Mouse (Mus musculus) adrenal gland, postnatal 25 days (tissue): ENCODE measurements around the gene Rbm42. TPM values are rescaled to one million over a fixed set of nuclear protein-coding genes. Genes with fewer than 3 reads are reported as not detected.
A peak's percentile ranks its signal among the peaks of the same experiment; 100 is the strongest.

Experiments used
- DNase-seq: peaks from one replicate; pipeline ENCODE4 v3.0.0; 2021; ENCODE audit warnings: mixed read lengths
- long read RNA-seq: library from polyadenylated mRNA; stranded (forward); transcript quantifications from one replicate; pipeline ENCODE4 v2.0.0, GENCODE M21; 2021
- total RNA-seq: library from RNA; stranded (reverse); gene quantifications from 2 replicates; pipeline ENCODE4 v1.2.3, GENCODE M21; 2021

Rbm42 gene
- total RNA-seq = 78.4 and 87.5 TPM in 2 replicates
- long read RNA-seq, transcript Rbm42-201 (10 exons, 1,784 nt) = major isoform, 61 of 120 reads
- long read RNA-seq, transcript Rbm42-202 (9 exons, 1,526 nt) = minor isoform, 39 of 120 reads
- long read RNA-seq, partial matches to known transcripts = 16 of 120 reads
- long read RNA-seq, other reads (novel, unspliced or antisense) = 4 of 120 reads

DNA sequence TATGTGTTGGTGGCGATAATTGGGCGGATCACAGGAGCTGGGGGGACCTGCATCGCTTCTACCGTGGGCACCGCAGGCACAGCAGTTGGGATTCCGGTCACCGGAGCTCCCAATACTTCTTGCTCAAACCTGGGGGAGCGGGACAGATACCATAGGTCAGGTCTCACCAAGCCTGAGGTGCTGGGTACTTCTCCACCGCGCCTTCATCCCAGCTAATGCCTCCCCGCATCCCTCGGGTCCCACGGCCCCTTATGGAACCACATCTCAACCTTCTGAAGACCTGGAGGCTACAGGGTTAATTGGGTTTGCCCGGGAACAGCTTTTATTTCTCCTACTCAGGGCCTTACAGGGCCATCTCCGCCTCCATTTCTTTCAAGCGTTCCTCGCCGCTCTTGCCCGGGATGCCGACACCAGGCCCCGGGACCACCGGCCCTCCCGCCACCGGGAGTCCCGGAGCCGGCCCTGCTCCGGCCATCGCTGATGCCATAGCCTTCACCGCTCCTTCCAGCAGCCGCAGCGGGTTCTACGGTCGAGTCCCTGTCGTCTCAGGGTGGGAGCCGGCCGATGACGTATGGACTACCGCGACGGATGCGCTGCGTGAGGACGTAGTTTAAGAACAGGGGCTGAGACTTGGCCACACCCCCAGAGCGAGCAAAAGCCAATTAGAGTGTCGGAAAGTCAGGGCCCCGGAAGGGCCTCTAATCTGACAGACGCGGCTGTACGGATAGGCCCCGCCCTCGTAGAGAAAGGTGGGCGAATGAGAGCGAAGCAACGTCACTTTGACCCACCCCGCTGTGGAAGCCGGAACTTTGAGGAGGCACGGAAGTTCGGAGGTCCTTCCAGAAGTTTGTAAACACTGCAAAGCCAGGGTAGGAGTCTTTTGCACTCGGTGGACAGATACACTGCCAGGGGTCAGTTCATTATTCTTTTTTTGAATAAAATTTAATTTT lies at the start of gene Rbm42:
Gene Rbm42 (minus strand): TSS at position 727 of the 950 bp plus-strand sequence.
- peak; percentile 96 for DNase-seq

DNA sequence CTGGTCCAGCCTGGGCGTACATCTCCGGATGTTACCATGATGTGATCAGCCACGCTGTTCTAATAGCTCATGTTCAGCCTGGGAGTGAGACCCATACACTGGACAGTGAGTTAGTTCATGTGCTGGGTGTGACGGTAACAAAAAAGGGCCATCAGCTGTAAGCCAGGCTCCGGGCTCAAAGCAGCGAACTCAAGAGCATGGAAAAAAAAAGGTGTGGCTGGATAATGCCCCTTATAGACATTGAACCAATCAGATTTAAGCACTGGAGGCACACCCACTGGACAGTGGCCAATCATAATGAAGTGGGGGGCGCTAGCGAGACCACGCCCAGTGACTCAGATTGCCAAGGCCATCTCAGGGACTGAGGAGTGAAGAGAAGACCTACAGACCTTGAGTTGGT lies 48.5 kb upstream of the Rbm42 start, which contains the start of gene 2200002J24Rik:
Gene 2200002J24Rik (plus strand): TSS at position 338 of the 400 bp plus-strand sequence.
- peak; percentile 79 for DNase-seq

- DNase-seq = no peak
Observed at GRCm38 (mm10) chr7:30698101-30698500, 48.0 kb upstream of the Rbm42 start.

DNA sequence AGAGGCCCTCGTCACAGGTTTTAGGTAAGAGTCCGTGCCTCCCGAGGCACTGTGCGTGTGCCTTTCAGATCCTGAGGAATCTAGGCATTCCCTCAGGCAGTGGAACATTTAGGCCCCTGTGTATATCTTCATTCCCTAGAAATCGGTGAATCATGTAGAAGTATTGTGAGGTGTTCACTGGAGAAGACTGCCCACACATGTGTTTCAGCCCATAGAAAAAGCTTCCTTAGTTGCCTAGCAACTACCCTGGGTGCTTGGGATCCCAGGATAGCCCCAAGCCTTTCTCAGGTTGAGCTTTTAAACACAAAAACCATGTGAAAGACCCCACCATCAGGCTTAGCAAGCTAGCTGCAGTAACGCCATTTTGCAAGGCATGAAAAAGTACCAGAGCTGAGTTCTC lies 38.2 kb upstream of the Rbm42 start:
- no peak for DNase-seq

- no peak for DNase-seq
Observed at GRCm38 (mm10) chr7:30683425-30683824, 33.3 kb upstream of the Rbm42 start.

DNA sequence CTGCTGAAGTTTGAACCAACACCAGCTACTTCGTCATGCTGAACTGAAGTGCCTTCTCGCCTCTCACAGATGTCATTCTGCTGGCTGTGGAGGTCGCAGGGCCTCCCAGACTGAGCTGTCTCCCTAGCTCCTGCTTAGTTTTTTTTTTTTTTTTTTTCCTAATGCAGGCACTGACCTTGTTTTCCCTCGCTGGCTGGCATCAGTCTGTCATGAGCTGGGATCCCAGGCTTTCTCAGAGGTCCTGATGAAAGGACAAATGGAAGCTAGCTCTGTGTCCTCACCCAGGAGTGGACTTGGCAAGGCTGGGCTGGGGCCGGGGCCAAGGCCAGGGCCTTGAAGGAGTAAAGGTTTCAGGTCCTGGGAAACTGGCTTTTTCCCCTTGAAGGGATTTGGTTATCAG lies 31.8 kb upstream of the Rbm42 start:
- DNase-seq = peak; percentile 16

DNA sequence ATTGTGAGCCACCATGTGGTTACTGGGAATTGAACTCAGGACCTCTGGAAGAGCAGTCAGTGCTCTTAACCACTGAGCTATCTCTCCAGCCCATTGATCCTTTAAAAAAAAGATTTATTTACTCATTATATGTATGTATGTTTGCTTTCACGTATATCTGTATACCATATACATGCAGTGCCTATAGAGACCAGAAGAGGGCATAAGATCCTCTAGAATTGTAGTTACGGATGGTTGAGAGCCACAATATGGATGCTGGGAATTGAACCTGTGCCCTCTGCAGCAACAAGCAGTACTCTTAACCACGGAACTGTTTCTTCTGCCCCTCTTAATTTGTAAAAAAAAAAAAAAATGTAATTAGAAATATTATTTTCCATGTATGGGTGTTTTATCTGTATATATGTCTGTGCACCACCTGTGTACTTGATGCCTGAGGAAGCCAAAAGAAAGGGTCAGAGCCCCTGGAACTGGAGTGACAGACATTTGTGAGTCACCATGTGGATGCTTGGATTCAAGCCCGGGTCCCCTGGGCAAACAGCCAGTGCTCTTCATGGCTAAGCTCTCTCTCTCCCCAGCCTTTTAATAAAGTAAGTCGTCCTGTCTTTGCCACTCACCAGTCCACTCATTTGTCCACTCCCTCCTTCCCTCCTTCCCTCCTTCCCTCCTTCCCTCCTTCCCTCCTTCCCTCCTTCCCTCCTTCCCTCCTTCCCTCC lies 28.3 kb upstream of the Rbm42 start:
- peak; percentile 88 for DNase-seq

DNA sequence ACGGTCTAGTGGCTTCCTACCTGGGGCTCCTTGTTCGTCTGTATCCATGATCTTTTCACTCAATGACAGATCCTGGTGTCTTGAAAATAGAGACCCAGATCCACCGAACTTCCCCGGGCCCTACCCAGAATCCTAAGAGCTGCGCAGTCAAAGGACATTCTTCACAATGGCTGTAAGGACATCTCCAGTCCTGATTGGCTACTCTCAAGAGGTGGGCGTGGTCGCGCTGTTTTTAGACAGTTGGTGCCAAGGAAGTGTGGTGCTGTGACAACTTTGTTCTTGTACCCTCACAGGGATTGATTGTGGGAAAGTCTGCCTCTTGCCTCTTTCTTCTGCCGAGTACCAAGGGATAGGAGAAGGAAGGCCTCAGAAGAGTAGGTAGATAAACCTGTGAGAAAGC lies 21.4 kb upstream of the Rbm42 start, which contains the start of gene Pmis2:
Gene Pmis2 (minus strand): TSS at position 126 of the 400 bp plus-strand sequence.
- DNase-seq = no peak

- DNase-seq = no peak
Observed at GRCm38 (mm10) chr7:30669229-30669628, 19.1 kb upstream of the Rbm42 start.

GRCm38 (mm10) chr7:30665321-30665720 lies 15.2 kb upstream of the Rbm42 start:
- no peak for DNase-seq

- DNase-seq = peak; percentile 86
Observed at GRCm38 (mm10) chr7:30664529-30665200, 14.5 kb upstream of the Rbm42 start, which contains the start of gene Haus5. Haus5 (minus strand) TSS chr7:30664994.

DNA sequence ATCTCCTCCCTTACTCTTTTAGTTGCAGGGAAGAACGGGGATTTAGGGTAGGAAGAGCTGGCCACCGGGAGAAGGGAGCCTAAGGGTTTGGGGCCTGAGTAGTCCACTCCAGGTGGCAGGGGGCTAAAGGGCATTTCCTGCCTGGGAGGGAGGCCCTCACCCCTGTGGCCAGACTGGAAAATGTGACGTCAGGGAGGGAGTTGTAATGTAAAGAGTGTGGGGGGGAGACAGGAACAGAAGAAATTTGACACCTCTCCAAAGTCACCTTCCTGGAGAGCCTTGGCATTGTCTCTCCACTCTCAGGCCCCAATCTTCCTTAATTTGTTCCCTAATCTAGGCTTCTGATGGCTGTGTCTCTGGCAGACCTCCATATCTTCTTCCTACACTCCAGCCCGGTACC lies 11.0 kb downstream of the Rbm42 start:
- DNase-seq = no peak

DNA sequence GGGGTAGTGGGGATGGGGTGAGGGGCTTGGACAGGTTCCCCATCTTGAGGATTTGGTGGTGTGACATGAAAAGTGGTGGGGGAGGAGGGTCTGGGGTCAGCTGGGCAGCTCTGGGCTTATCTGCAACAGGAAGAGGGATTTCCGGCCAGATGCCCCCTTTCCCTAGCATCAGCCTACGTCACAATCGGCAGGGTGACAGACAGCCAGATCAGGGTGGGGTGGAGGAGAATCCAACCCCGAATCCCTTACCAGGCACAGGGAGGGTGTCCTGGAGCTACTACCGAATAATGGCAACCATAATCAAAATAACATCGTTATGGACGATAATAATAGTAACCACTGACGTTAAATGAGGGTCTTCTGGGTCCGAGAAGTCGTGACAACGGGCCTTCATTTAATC lies 13.7 kb downstream of the Rbm42 start:
- DNase-seq = no peak

DNA sequence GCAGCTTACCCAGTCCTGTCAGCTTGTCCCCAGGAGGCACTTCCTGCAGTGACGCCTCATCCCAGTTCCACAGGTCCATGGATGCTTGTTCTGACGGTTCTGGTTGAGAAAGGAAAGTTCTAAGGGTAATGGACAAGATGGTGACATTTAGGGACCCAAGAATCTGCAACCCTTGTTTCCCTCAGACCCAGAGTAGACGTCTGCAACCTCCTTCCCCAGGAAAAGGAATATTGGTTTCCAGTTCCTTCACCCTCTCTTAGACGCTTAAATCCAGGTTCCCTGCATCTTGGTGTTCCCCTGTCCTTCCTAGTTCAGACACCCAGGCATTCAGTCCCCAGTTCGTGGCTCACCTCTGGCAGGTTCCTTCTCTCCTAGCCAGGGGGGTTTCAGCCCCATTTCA lies 14.4 kb downstream of the Rbm42 start, which contains the start of gene Etv2:
Gene Etv2 (minus strand): TSS at position 101 of the 400 bp plus-strand sequence.
- no peak for DNase-seq

GRCm38 (mm10) chr7:30634621-30635020 lies 15.5 kb downstream of the Rbm42 start:
- peak; percentile 58 for DNase-seq

DNA sequence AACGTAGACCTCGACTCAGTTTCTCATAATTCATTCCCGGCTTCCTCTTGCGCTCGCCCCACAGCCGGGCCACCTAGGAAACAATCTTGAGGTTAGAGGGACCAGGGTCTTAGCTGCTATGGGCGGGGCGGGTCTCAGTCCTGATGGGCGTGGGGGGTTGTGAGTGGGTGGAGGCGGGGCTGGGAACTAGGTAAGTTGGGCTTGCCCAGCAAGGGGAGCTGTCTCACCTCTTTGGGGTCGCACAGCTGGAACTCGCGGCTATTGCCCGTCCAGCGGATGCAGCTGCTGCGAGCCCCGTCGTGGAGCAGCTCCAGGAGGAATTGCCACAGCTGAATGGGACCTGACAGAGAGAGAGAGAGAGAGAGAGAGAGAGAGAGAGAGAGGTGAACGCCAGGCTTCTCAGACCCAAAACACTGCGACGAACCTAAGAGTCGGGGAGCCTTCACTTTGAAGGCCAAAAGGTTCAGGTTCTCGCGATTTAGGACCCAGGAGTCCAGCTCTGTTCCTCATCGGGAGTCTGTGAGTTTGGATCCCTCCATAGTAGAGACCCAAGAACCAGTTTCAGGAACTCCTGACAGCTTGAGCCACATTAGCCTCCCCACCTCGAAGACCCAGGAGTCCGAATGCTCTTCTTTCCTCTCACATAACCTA lies 16.2 kb downstream of the Rbm42 start:
- no peak for DNase-seq

DNA sequence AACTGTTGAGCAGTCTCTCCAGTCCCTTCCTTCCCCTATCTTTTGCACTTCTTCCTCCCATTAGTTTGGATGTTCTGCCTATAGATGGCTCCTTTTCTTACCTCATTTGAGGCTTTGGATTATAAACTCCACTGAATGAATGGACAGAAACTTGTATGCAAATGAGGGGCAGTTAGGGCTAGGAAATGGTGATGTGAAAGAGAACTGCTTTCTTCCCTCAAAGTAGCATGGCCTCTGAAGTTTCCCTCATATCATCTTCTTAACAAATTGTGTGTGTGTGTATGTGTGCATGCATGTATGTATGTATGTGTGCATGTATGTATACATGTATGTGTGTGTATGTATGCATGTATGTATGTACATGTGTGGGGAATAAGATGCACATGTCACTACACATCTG lies 21.1 kb downstream of the Rbm42 start:
- no peak for DNase-seq

DNA sequence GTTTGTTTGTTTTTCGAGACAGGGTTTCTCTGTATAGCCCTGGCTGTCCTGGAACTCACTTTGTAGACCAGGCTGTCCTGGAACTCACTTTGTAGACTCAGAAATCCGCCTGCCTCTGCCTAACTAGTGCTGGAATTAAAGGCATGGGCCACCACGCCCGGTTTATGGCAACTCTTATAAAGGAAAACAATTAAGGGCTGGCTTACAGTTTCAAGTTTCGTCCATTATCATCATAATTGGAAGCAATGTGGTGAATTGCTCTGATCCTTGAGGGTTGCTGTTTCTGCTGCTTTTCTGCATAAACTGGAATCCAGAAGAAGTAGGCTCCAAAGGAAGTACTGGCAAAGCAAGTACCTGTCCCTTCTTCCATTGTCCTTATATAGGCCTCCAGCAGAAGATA lies 23.5 kb downstream of the Rbm42 start:
- DNase-seq = no peak

DNA sequence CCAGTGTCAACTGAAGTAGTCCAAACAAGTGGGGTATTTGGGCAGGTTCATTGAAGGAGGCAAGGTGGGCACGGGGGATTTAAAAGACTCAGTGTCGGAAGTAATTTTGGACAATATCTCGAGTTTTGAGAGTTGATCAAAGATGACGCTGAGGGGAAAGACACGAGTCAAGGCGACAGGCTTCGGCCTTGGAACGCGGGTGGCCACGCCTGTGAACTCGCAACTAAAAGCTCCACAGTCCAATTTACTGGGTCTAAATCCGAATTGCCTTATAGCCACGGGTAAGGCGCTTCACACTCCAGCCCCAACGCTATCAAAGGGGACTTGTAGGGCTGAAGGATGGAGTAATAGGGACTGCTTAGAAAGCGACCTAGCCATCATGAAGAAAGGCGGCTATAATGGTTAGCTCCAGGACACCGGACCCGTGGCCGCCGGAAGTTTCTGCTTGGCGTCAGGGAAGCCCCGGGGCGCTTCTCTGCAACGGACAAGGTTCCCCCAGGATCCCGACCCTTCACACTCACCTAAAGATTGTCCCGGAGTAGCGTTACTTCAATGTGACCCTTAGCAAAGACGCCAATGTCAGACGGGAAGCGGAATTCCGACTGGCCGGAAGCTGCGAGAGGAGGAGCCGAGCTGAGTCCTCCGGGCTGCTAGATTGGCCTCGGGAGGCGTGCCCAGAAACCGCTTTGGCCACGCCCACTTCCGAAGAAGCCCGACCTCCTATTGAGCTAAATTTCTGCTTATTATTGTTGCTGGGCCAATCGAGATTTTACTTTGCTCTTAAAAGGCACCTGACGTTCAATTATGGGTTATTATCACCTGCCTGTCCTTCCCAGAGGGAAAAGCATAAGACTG lies 24.4 kb downstream of the Rbm42 start, which contains the start of gene Cox6b1:
Gene Cox6b1 (minus strand): TSS at position 622 of the 855 bp plus-strand sequence.
- peak; percentile 86 for DNase-seq

DNA sequence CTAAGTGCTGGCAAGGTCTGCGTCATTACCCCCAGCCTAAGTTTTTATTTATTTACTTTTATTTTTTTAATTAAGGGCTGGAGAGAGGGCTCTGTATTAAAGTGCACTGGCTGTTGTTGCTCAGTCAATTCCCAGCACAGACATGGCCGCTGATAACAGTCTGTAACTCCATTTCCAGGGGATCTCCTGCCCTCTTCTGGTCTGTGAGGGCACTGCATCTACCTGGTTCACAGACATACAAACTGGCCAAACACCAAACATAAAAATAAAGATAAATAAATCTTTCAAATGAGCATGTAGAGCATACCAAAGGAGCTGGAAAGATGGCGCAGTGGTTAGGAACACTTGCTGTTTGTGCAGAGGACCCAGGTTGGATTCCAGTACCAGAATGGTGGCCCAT lies 30.9 kb downstream of the Rbm42 start:
- DNase-seq = peak; percentile 23
